Mouse (Mus musculus) embryonic fibroblast, embryonic 13.5 days (primary cell): ENCODE measurements around the gene Cfap43. TPM values are rescaled to one million over a fixed set of nuclear protein-coding genes. Genes with fewer than 3 reads are reported as not detected.

Source experiments
- H3K27ac ChIP-seq: 2 replicates; pipeline ENCODE4 v1.5.1; 2012; ENCODE audit warnings: low read length, control low read depth, inconsistent platforms; ENCODE audit not compliant: insufficient read depth
- H3K4me1 ChIP-seq: 2 replicates; pipeline ENCODE4 v1.6.1; 2011; ENCODE audit warnings: low read length; ENCODE audit not compliant: control insufficient read depth, insufficient read depth
- H3K4me3 ChIP-seq: 2 replicates; pipeline ENCODE4 v1.5.1; 2011; ENCODE audit warnings: mild to moderate bottlenecking, control low read depth, low read length; ENCODE audit not compliant: insufficient read depth
- CTCF ChIP-seq: IDR thresholded peaks from 2 replicates; pipeline ENCODE4 v1.5.1; 2011; ENCODE audit warnings: mild to moderate bottlenecking, control low read depth, low read length, moderate library complexity, borderline replicate concordance; ENCODE audit not compliant: insufficient read depth
- POLR2A ChIP-seq: IDR thresholded peaks from 2 replicates; pipeline ENCODE4 v1.6.1; 2011; ENCODE audit warnings: low read depth, mild to moderate bottlenecking, control low read depth, low read length, moderate library complexity
- polyA plus RNA-seq: library from polyadenylated mRNA; stranded (reverse); fragments of >200 nt; gene quantifications from 2 replicates; pipeline ENCODE4 v1.2.4, GENCODE M21; 2011; ENCODE audit warnings: low read depth; ENCODE audit not compliant: missing spikeins, insufficient read length

Cfap43 gene
- polyA plus RNA-seq, 1 experiment = not detected

GRCm38 (mm10) chr19:47697067-47697466 is 222.0 kb downstream of the Cfap43 start:
- H3K4me3 ChIP-seq = no peak overlapping the region
- H3K27ac ChIP-seq = no peak overlapping the region
- H3K4me1 ChIP-seq = peaks cover 9% of the 10 kb centered on the region; the same call in 1 of the 2 replicates
- no peak for TF ChIP-seq CTCF
- no peak for TF ChIP-seq POLR2A

GRCm38 (mm10) chr19:47696411-47696810 is 222.7 kb downstream of the Cfap43 start:
- Histone ChIP-seq H3K4me3 (no peak overlapping the region), H3K4me1 (peaks cover 9% of the 10 kb centered on the region; the same call in 1 of the 2 replicates), H3K27ac (no peak overlapping the region)
- TF ChIP-seq CTCF = no peak
- no peak for TF ChIP-seq POLR2A

GRCm38 (mm10) chr19:47695725-47696124 is 223.4 kb downstream of the Cfap43 start:
- TF ChIP-seq CTCF = no peak
- TF ChIP-seq POLR2A = no peak
- Histone ChIP-seq H3K4me1 (peaks cover 9% of the 10 kb centered on the region; the same call in 1 of the 2 replicates), H3K4me3 (no peak overlapping the region), H3K27ac (no peak overlapping the region)

- Histone ChIP-seq H3K4me3 (no peak within 1 kb of the TSS), H3K4me1 (no peaks in the 10 kb centered on the region), H3K27ac (no peak within 1 kb of the TSS)
- TF ChIP-seq POLR2A = no peak
- TF ChIP-seq CTCF = no peak
Observed at GRCm38 (mm10) chr19:47691994-47692393, 227.1 kb downstream of the Cfap43 start, which contains the start of gene Col17a1. Col17a1 (minus strand) TSS chr19:47692094.

- no peak overlapping the region for H3K4me3 ChIP-seq
Observed at GRCm38 (mm10) chr19:47689592-47689991, 229.5 kb downstream of the Cfap43 start.

More at GRCm38 (mm10) chr19:47689592-47689991, 229.5 kb downstream of the Cfap43 start:
- H3K27ac ChIP-seq = no peak overlapping the region
- TF ChIP-seq POLR2A = no peak
- no peak for TF ChIP-seq CTCF
- no peaks in the 10 kb centered on the region for H3K4me1 ChIP-seq

Other genes starting within 250 kb of the Cfap43 start
- gene Col17a1, start 227.2 kb downstream of the Cfap43 start, polyA plus RNA-seq = 0.23 and 0.52 TPM in 2 replicates
- gene Sfr1, start 187.6 kb downstream of the Cfap43 start, polyA plus RNA-seq = 197 and 217 TPM in 2 replicates
- gene Gsto1, start 64.3 kb downstream of the Cfap43 start, polyA plus RNA-seq = 340 and 673 TPM in 2 replicates
- 0.98 and 3.5 TPM in 2 replicates for gene Gsto2, start 53.8 kb downstream of the Cfap43 start, polyA plus RNA-seq
- 21.1 and 28.2 TPM in 2 replicates for gene Itprip, start within 50 bp of the Cfap43 start, polyA plus RNA-seq
- not detected in 2 replicates for gene Cfap58, start 18.4 kb upstream of the Cfap43 start, polyA plus RNA-seq